Mouse (Mus musculus) G1E (cell line): Measurements from ENCODE around the gene Zfp598. TPM values are rescaled to one million over a fixed set of nuclear protein-coding genes. Genes with fewer than 3 reads are reported as not detected.
"Not testable (repeated sequence)": the region's sequence is repeated elsewhere in the genome, so short reads cannot be mapped to it uniquely, and the experiment has no call there.

Experiments used
- ATAC-seq: 2 replicates; pipeline ENCODE4 v1.8.0; 2016; ENCODE audit warnings: mild to moderate bottlenecking; ENCODE audit not compliant: insufficient number of reproducible peaks, poor library complexity, low FRiP score, severe bottlenecking; ENCODE audit errors: extremely low read depth
- DNase-seq: peaks from one replicate; pipeline ENCODE4 v3.0.0; 2012; ENCODE audit warnings: low spot score
- H3K27me3 ChIP-seq: 2 replicates; pipeline ENCODE4 v1.6.1; 2012; ENCODE audit warnings: mild to moderate bottlenecking, low read length, inconsistent platforms; ENCODE audit not compliant: insufficient read depth
- H3K36me3 ChIP-seq: replicated peaks from 2 replicates; pipeline ENCODE3; 2012; ENCODE audit warnings: mild to moderate bottlenecking, inconsistent platforms
- H3K4me1 ChIP-seq: 2 replicates; pipeline ENCODE4 v1.6.1; 2012; ENCODE audit warnings: low read depth, low read length, inconsistent platforms, mixed read lengths; ENCODE audit not compliant: insufficient read depth
- H3K4me3 ChIP-seq: 2 replicates; pipeline ENCODE4 v1.5.1; 2012; ENCODE audit warnings: low read depth, mild to moderate bottlenecking, inconsistent platforms, low read length, moderate library complexity, mixed read lengths
- H3K9me3 ChIP-seq: replicated peaks from 2 replicates; pipeline ENCODE4 v1.6.1; 2012; ENCODE audit warnings: inconsistent platforms
- CTCF ChIP-seq: IDR thresholded peaks from 2 replicates; pipeline ENCODE4 v1.5.1; 2012; ENCODE audit warnings: low read depth, low read length, inconsistent platforms, mixed read lengths
- GATA1 ChIP-seq: IDR thresholded peaks from 2 replicates; pipeline ENCODE4 v1.6.1; 2012; ENCODE audit warnings: borderline replicate concordance, low read length, inconsistent platforms, mixed read lengths
- GATA2 ChIP-seq: IDR thresholded peaks from 2 replicates; pipeline ENCODE4 v1.6.1; 2012; ENCODE audit warnings: low read depth, low read length, inconsistent platforms, borderline replicate concordance
- POLR2AphosphoS5 ChIP-seq: IDR thresholded peaks from 2 replicates; pipeline ENCODE4 v1.6.1; 2012; ENCODE audit warnings: low read depth, low read length, inconsistent platforms; ENCODE audit not compliant: insufficient replicate concordance
- TAL1 ChIP-seq: conservative IDR thresholded peaks from 2 replicates; pipeline ENCODE4 v1.6.1; 2012; ENCODE audit warnings: low read depth, low read length, inconsistent platforms, mixed read lengths
- polyA plus RNA-seq: library from polyadenylated mRNA; stranded (reverse); fragments of >175 nt; gene quantifications from 2 replicates; pipeline ENCODE4 v1.2.3, GENCODE M21; 2012
- total RNA-seq, 2 experiments: library from RNA; stranded (forward) in 1 of 2; stranded (reverse) in 1 of 2; fragments of 200-1000 nt in 1 of 2; fragments of >200 nt in 1 of 2; fragmentation: Nextera tagmentation in 1 of 2; gene quantifications; 2 replicates each; pipeline ENCODE4 v1.2.3; 2014 to 2017

The Zfp598 gene
- total and polyA plus RNA-seq, 3 experiments: 11.2 to 86.4 (median 59.1) TPM

DNA sequence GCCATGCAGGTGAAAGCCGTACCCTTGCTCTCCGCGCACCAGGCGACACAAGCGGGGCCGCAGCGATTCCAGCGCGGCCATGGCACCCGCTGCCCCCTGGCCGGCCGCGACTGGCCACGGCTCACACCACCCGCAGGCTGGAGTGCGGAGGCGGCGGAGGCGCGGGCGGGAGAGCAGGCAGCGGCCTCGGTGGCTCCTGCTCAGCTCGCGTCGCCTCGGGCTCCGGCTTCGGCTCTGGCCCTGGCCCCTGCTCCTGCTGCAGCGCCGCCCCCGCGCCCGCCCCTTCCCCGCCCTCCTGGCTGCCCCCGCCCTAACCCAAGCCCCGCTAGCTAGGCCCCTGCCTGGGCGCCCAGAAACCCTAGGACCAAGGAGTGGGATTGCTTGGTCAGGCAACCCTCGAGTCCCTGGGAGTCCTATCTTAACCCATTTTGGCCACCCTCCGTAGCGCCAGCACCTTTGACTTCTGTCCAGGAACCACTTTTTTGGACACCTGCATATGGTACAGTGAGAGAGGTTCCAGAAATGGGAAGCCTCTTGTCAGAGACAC lies 19.3 kb upstream of the Zfp598 start, which contains the start of gene Slc9a3r2:
Slc9a3r2 (minus strand) TSS at position 258 of the 547 bp plus-strand sequence.
- Histone ChIP-seq H3K27me3 (peaks cover 80% of the 10 kb centered on the region), H3K36me3 (no peaks in the 10 kb centered on the region), H3K4me3 (peak within 1 kb of the TSS; percentile 63; the same call in 1 of the 2 replicates), H3K9me3 (no peaks in the 10 kb centered on the region), H3K4me1 (peaks cover 10% of the 10 kb centered on the region)
- no peak for TF ChIP-seq POLR2AphosphoS5
- TF ChIP-seq CTCF: no peak
- no peak for TF ChIP-seq TAL1
- TF ChIP-seq GATA2: no peak
- no peak for TF ChIP-seq GATA1
- ATAC-seq: no peak
- DNase-seq: no peak

DNA sequence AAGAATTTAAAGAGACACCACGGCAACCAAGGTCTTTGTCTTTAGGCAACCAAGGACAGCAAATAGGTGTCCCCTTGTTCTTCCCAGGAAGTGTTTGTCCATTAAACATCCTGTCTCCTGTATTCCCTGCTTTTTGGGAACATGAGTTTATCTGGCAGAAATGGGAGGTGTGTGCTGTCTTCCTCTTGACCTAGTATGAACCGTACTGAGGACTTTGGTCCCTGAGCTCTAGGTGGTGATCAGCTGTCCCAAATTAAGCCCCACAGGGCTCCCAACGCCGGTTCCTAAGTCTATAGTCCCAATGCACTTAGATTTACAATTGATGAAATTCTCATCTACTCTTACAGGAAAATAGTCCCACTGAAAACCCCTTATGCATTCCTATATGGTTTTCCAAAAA lies 18.7 kb upstream of the Zfp598 start:
- ATAC-seq: no peak
- Histone ChIP-seq H3K9me3 (no peaks in the 10 kb centered on the region), H3K36me3 (no peaks in the 10 kb centered on the region), H3K27me3 (peaks cover 74% of the 10 kb centered on the region), H3K4me1 (peaks cover 10% of the 10 kb centered on the region), H3K4me3 (no peak overlapping the region)
- TF ChIP-seq GATA1: no peak
- TF ChIP-seq CTCF: no peak
- TF ChIP-seq TAL1: no peak
- TF ChIP-seq GATA2: no peak
- TF ChIP-seq POLR2AphosphoS5: no peak
- DNase-seq: no peak

DNA sequence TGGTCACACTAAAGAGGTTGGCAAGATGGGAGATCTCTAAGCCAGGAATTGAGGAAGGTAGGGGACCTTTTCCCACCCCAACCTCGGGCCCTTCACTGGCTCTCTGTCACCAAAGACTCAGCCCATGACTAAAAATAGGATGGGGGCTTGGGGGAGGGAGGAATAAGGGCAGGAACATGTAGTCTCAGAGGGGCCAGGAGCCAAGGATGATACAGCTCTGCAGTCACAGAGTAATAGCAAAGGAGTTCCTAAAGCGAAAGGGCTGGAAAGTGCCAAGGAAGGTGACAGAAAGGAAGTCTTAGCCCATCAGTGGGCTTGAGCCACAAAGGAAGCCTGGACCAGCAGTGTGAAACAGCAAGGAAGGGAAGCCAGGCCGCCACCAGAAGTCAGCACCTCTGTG lies 17.7 kb upstream of the Zfp598 start:
- Histone ChIP-seq H3K27me3 (peaks cover 69% of the 10 kb centered on the region), H3K9me3 (no peaks in the 10 kb centered on the region), H3K4me1 (peaks cover 10% of the 10 kb centered on the region), H3K4me3 (no peak overlapping the region), H3K36me3 (no peaks in the 10 kb centered on the region)
- ATAC-seq (no peak), DNase-seq (no peak)
- no peak for TF ChIP-seq CTCF
- TF ChIP-seq TAL1: no peak
- no peak for TF ChIP-seq GATA1
- no peak for TF ChIP-seq GATA2
- no peak for TF ChIP-seq POLR2AphosphoS5

DNA sequence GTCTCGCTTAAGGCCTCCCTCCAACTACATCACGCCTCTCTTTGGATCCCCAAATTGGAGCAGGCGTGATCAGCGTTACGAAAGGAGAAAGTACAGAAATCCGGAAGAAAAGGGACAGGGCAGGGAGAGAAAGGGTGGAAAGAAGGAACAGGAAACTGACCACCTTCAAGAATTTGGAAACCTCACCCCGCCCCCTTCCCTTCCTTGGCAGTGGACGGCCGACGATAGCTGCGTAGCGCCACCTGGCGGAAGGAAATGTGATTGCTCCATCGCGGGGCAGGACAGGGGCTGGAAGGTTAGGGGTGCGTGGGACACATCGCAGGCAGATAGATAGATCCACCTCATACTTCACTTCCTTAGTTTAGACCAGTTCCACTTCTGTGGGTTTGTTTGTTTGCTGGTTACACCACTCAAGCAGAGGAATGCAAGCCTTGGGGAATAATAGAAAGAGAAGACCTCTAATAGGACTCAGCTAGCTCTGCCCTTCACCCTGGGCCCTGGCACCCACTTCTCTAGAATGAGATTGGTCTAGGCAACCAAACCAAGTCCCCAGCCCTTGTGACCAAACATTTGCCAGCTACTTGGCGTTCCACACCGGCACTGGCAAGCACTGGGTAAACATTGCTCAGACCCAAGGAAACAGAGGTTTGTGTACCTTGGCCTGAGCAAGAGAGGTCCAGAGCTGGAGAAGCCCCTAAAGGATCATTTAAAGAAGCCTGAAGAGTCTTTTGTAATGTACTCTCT lies 15.3 kb upstream of the Zfp598 start:
- Histone ChIP-seq H3K36me3 (no peaks in the 10 kb centered on the region), H3K27me3 (peaks cover 68% of the 10 kb centered on the region), H3K4me1 (peaks cover 10% of the 10 kb centered on the region), H3K9me3 (no peaks in the 10 kb centered on the region), H3K4me3 (no peak overlapping the region)
- no peak for DNase-seq
- no peak for ATAC-seq
- no peak for TF ChIP-seq CTCF
- no peak for TF ChIP-seq GATA1
- no peak for TF ChIP-seq GATA2
- no peak for TF ChIP-seq POLR2AphosphoS5
- no peak for TF ChIP-seq TAL1

DNA sequence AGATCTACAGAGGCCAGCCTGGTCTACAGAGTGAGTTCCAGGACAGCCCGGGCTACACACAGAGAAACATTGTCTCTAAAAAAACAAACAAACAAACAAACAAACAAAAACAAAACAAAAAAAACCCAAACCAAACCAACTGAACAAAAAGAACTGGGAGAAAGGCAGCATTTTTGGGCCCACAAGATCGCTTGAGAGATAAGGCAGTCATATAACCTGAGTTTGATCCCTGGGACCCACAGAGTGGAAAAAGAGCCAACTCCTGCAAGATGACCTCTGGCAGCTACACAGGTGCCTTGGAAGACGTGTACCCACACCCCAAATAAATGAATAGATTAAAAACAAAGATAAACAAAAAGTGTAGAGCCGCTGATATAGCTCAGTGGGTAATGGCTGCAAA lies 14.5 kb upstream of the Zfp598 start:
- Histone ChIP-seq H3K9me3 (no peaks in the 10 kb centered on the region), H3K4me3 (no peak overlapping the region), H3K36me3 (no peaks in the 10 kb centered on the region), H3K27me3 (peaks cover 62% of the 10 kb centered on the region), H3K4me1 (peaks cover 5% of the 10 kb centered on the region)
- TF ChIP-seq GATA2: no peak
- TF ChIP-seq CTCF: no peak
- TF ChIP-seq POLR2AphosphoS5: no peak
- TF ChIP-seq TAL1: no peak
- TF ChIP-seq GATA1: no peak
- ATAC-seq (no peak), DNase-seq (no peak)

DNA sequence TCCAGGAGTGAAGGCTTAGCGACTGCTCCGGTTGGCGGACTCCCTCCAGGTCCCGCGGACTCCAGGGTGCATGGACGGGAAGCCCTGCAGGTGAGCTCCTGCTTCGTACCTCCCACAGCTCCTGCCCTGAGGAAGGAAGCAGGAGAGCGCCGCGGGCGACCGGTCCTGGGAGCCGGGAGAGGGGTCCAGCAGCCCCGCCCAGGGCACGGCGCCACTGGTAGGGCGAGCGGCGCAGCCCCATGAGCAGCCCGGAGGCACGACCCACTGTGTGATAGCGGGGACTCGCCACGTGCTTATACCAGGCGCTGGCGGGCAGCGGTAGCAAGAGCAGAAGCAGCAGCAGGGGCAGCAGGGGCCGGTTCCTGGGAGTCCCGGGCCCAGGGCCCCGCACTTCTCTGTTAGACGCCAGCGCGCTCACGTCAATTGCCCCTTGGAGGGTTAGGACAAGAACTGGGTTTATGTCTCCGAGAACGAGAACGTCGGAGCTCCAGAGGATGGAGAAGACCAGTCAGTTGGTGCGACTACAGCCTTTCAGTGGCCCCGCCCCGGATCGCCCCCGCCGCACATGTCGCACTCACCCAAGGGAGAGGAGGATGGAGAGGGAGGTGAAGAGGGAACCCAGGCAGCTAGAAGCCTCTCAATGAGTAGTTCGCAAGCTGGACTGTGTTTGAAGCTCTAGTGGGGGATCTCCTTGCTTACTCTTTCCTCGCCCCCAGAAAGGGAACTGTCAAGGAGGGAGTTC lies 11.3 kb upstream of the Zfp598 start, which contains the start of gene Npw:
Npw (minus strand) TSS at position 441 of the 742 bp plus-strand sequence.
- no peak within 1 kb of the TSS for H3K4me3 ChIP-seq
- H3K4me1 ChIP-seq: no peaks in the 10 kb centered on the region
- no peak for TF ChIP-seq POLR2AphosphoS5
- TF ChIP-seq CTCF: no peak
- TF ChIP-seq GATA1: no peak
- DNase-seq (no peak), ATAC-seq (no peak)
- no peaks in the 10 kb centered on the region for H3K36me3 ChIP-seq
- no peaks in the 10 kb centered on the region for H3K9me3 ChIP-seq
- H3K27me3 ChIP-seq: peaks cover 51% of the 10 kb centered on the region

DNA sequence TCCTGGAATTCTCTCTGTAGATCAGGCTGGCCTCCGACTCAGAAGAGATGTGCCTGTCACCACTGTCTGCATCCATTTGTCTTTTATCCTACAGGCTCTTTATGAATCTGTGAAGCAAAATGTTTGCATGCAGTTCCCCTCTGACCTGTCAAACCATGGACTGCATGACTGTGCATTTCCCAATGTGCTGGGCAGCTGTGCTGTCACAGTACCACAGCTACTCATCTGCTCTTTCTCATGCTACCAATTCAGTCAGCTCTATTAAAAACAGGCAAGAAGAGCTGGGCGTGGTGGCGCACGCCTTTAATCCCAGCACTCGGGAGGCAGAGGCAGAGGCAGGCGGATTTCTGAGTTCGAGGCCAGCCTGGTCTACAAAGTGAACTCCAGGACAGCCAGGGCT lies 2.5 kb upstream of the Zfp598 start:
- H3K27me3 ChIP-seq: peaks cover 17% of the 10 kb centered on the region
- not testable (repeated sequence) for DNase-seq, H3K9me3 ChIP-seq, ATAC-seq, H3K4me3 ChIP-seq
- peaks cover 37% of the 10 kb centered on the region for H3K4me1 ChIP-seq
- H3K36me3 ChIP-seq: peaks cover 10% of the 10 kb centered on the region
